Mouse (Mus musculus) gastrocnemius, postnatal 14 days (tissue): ENCODE measurements around the gene Zfp90. TPM values are rescaled to one million over a fixed set of nuclear protein-coding genes. Genes with fewer than 3 reads are reported as not detected.
A peak's percentile ranks its signal among the peaks of the same experiment; 100 is the strongest.
"Not testable (repeated sequence)": the region's sequence is repeated elsewhere in the genome, so short reads cannot be mapped to it uniquely, and the experiment has no call there.

Experiments
- DNase-seq: peaks from one replicate; pipeline ENCODE4 v3.0.0; 2021; ENCODE audit warnings: mixed read lengths
- intact Hi-C: fragments of 180-260 bp; cut with DNase I; formaldehyde crosslinking; loops from one replicate; pipeline ENCODE4 v1.15.1; 2025; ENCODE audit warnings: low total_unique reads
- total RNA-seq, 2 experiments: library from RNA; stranded (reverse); gene quantifications; 2 replicates each; pipeline ENCODE4 v1.2.3; 2021

Gene Zfp90
- total RNA-seq, 2 experiments from 2014 or later, result 2.4 to 2.9 TPM

DNA sequence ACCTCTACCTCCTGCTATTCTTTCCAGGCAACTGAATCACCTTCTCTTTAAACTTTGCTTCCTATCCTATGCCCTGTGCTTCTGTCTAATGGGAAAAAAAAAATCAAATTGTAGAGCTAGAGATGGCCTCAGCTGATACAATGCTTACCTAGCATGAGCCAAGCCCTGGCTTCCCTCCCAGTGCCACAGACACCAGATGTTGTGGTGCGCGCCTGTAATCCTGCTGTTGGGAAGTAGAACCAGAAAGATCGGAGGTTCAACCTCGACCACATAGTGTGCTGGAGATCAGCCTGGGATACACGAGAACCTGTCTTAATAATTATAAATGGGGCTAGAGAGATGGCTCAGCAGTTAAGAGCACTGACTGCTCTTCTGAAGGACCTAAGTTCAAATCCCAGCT, 2.6 kb downstream of the Zfp90 start:
- intact Hi-C loops, result loop anchor here (10.0 kb wide), 1 partner anchor 237 kb away; no protein-coding TSS in a partner anchor
- DNase-seq, result no peak

DNA sequence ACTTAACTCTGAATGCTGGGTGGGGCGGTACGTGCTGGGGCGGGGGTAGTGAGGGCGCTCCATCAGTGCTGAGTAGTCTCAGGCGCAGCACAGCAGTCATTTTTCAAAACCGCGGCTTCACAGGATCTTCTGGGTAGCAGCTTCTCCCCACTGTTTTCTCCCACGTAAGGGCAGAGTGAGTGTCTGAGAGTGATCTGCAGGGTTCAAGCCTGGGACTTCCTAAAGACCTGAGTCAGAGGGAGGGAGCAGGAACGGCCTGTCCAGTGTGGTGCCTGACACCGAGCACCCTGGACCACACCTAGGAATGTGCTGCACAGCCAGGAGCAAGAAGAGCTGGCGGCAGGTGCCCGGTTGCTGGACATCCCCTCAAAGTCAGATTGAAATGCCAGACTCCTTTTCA, 16.0 kb downstream of the Zfp90 start:
- intact Hi-C loops, result no loop called here
- no peak for DNase-seq

DNA sequence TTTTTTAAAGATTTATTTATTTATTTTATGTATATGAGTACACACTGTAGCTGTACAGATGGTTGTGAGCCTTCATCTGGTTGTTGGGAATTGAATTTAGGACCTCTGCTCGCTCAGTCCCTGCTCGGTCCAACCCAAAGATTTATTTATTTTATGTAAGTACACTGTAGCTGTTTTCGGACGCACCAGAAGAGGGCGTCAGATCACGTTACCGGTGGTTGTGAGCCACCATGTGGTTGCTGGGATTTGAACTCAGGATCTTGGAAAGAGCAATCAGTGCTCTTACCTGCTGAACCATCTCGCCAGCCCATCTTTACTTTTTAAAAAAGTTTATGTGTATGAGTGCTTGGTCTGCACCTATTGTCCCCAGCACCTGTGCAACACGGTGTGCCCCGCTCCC, 16.8 kb downstream of the Zfp90 start:
- DNase-seq, result not testable (repeated sequence)

DNA sequence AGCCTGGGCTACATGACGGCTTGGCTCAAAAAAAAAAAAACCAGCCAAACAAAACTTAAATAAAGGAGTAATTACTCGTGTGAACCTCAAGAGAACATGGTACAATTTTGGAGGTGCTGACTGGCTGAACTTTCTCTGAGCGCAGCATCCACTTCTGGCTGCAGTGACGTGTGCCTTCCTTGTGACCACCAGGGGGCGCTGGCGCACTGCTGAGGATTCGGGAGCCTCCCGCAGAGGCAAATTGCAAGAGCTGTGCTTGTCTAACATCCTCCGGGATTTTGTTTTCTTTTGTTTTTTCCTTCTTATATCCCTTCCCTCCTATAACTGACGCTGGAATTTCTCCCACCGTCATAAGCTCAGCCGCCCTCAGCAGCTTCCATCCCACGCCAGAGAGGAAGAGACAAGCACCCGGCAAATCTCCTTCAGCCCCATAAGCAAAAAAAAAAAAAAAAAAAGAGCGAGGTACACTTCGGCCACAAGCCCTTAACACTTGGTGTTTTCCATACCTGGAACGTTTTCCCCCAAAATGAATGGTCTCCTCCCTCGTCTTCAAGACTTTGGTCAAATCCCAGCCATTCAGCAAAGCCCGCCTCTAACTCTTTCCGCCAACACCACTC, 17.9 kb downstream of the Zfp90 start:
- intact Hi-C loops, result loop anchor here (2.0 kb wide), 2 partner anchors 100 to 214 kb away; no protein-coding TSS in a partner anchor
- DNase-seq, result peak; percentile 86

More for the DNA sequence above, 16.8 kb downstream of the Zfp90 start:
- intact Hi-C loops, result loop anchor here (2.0 kb wide), 2 partner anchors 101 to 215 kb away; no protein-coding TSS in a partner anchor

DNA sequence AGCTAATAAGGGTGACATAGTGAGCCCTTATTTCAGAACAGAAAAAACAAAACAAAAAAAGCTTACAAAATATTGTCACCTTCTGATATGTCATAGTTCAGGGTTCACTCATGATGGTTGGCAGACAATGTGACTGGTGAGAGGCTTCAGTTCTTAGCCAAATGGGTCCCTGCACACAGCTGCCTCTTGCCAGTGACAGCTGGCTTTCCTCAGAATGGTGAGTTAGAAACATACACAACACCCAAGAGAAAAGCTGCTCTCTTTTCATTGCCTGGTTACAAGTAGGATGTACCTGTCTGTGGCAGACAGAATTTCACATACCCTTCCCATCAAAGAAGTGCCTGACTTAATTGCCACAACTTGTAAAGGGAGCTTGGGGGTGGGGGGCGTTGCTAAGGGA, 18.5 kb downstream of the Zfp90 start:
- intact Hi-C loops, result loop anchor here (2.0 kb wide), 2 partner anchors 99 to 213 kb away; no protein-coding TSS in a partner anchor
- DNase-seq, result no peak

DNA sequence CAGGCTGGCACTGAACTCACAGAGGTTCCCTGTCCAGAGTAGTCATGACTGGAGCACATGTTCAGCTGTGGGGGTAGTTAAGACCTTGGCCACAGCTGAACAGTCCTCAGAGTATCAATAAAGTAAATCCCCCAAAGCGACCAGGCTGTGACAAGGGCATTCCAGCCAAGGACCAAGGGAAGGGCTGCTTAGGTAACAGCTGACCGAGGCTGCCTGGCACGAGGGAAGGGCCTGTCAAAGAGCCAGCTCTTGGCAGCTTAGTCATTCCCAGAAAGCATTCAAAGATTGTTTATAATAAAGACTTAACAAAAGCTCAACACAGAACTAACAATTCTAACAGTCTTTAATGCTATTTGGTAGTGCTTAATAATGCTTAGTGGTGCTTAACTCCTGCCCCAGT, 22.7 kb downstream of the Zfp90 start:
- intact Hi-C loops, result no loop called here
- no peak for DNase-seq

DNA sequence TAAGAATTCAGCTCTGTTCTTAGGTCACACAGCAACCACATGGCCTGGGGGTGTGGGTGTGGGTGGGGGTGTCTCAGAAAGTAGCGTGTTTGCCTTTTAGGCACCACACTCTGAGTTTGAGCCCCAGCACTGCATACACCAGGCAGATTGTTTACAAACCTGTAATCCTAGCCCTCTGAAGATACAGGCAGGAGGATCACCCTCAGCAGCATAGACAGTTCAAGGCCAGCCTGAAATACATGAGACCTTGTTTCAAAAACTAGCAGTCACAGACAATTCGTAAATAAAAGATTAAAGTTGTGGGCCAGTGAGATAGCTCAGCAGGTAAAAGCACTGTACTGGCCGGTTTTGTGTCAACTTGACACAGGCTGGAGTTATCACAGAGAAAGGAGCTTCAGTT, 25.0 kb downstream of the Zfp90 start:
- intact Hi-C loops, result no loop called here

DNA sequence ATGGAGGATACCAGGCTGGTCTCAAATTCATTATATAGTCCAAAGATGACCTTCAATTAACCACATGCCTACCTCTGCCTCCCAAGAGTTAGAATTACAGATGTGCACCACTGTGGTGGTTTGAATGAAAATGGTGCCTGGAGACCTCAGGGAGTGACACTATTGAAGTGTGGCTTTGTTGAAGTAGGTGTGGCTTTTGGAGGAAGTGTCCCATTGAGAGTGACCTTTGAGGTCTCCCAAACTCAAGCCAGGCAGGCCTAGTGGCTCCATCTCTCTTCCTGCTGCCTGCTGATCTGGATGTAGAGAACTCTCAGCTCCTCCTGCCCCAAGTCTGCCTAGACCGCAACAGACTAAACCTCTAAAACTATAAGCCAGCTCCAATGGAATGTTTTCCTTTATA, 27.6 kb downstream of the Zfp90 start:
- DNase-seq, result no peak
- intact Hi-C loops, result no loop called here

More for the DNA sequence above, 25.0 kb downstream of the Zfp90 start:
- DNase-seq, result no peak

DNA sequence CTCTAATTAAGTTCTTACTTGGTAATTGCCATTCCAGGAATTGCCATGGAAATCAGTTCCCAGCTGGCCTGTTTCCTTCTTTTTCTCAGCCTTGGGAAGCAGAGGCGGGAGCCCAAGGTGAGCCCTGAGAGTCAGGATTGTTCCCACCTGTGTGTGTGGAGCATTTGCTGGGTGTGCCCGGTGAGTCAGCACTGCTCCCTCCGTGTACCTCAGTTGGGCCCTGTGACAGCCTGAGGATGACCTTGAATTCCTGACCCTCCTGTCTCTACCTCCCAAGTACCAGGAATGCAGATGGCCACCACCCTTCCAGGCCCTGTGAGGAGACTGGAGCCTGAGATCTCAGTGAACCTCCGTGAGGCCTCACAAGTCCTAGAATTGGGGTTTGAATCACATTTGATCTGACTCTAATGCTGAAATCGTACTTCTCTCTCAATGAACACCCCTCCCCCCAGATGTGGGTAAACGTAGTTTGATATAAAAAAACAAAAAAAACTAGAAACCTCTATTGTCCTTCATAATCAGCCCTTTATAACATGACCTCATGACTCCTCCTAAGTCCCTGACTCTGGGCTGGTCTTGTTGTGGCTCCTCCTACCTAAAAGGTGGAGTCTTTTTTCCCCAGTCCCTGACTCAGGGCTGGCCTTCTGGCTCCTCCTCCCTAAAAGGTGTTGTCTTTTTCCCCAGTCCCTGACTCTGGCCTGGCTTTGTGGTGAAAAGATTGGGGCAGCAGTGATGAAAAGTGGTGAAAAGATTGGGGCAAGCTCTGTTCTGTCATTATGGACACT, 36.4 kb downstream of the Zfp90 start:
- intact Hi-C loops, result no loop called here
- DNase-seq, result no peak

DNA sequence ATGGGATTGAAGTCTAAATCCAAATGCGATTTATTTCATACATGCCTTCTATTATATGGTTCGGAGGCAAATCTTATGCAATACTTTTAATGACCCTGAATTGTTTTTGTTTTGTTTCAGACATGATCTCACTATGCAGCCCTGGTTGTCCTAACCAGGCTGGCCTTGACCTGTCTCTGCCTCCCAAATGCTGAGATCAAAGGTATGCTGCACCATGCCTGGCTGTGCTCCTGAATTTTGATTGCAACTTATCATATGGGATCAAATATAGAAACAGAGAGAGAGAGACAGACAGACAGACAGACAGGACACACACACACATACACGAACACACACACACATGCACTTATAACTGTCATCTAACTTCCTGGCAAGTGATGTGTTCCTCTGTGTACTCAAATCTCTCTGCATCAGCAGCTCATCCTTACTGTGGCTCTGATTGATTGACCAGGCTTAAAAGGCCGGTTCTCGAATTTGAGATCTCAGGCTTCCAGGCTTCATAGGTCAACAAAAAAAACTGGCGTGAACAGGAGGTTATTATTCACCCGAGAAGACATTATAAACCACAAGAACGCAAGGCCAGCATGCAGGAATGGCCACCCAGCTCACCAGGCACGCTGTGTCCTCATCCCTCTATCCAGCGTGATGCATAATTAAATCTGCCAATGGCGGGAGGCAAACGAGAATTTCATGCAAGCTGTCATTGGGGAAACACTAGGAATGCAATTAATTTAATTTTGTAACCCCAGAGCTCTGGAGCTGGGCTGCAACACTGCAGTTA, 37.8 kb downstream of the Zfp90 start:
- DNase-seq, result no peak
- intact Hi-C loops, result no loop called here

DNA sequence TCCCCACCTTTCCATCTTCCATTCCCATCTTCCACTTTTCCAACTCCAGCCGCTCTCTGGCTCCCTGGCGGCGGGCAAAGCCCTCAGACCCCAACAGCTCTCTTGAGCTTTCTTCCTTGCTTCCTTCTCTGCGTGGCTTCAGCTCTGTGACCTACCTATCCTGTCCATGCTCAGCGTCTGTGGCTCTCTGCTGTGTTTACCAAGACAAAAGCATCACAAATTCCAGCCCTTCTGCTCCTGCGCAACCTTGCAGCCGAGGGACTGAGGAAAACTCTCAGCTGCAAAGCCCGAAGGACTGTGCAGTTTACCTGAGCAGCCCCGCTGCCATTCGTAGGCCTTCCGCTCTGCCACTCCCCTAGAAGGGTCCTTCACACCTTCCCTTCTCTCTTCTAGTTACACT, 38.9 kb downstream of the Zfp90 start:
- DNase-seq, result no peak
- intact Hi-C loops, result no loop called here

DNA sequence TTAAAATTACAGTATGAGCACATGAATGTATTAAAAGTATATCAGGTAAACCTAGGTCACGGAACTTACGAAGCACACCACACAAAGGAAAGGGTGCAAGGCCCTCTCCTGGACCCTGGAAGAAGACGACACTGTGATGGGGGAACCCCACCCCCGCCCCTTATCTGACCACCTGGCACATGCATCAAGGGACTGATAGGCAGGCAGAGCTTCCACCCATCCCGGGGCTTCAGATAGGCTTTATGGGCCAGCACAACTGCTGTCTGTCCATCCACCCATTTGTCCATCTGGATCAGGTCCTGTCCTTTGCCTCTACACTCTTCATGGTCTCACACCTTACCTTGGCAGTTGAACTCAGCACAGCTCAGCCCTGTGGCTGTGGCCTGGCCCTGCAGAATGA, 47.0 kb downstream of the Zfp90 start:
- no peak for DNase-seq
- intact Hi-C loops, result no loop called here

DNA sequence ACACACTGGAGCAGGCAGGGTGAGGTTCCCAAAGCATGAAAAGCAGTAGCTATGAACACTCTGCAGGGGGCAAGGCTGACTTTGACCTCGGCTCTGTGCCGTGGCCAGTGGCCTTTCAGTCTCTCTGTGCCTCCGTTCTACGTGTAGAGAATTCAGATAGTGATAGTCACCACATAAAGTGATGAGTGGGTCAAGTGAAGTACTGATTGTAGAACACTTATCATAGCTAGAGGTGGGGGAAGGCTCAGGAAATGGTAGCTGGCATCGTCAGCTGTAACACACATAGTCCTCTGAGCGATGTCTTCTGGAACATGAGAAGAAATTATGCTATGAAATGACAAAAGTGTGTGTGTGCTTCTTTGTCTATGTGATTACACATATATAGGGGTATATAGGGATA, 48.7 kb downstream of the Zfp90 start:
- intact Hi-C loops, result no loop called here
- DNase-seq, result no peak

DNA sequence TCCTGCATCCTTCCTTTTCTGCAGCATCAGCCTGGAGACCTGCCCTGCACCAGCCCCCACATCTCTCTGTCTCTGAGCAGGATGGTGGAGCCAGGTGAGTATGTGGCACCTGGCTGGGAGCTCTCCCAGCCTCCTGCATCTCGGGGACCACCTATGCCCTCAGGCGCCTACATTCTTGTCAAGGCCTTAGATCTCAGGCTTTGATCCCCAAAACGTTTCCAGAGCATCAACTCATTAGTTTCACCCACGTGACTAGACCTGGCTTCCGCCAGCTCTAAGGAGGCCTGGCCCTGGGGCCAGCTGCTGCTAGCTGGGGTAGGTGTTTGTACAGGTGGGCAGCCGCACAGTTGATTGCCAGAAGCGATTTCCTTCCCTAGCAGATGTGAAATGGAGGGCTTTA, 54.4 kb downstream of the Zfp90 start:
- intact Hi-C loops, result no loop called here
- DNase-seq, result no peak

DNA sequence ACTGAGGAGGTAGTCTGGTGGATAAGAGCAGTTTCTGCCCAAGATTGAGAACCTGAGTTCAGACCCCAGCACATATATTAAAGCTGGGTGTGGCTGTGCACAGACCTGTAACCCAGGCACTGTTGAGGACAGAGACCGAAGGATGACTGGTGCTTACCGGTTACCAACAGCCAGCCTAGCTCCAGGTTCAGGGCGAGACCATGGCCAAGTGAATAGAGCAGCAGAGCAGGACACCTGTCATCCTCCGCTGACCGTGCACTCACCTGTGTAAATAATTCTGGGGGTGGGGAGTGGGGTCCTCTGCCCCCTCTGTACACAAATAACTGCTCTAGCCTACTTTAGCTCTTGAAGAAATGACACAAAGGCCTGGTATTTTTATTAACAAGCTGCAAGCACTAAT, 58.9 kb downstream of the Zfp90 start:
- DNase-seq, result no peak
- intact Hi-C loops, result no loop called here

Other genes starting within 250 kb of the Zfp90 start
- gene Slc7a6, start 246.5 kb upstream of the Zfp90 start, total RNA-seq, result 1 to 10 TPM; 6.1 to 7.0 TPM
- gene Slc7a6os, start 204.4 kb upstream of the Zfp90 start, total RNA-seq, result 10 to 100 TPM in 1 of 2 experiments, 1 to 10 TPM in 1; 8.5 to 10.6 TPM
- 10 to 100 TPM; 21.5 to 23.9 TPM for gene Prmt7, start 204.4 kb upstream of the Zfp90 start, total RNA-seq
- gene Smpd3, start 77.3 kb upstream of the Zfp90 start, total RNA-seq, result 1 to 10 TPM; 1.4 TPM
- gene 6030452D12Rik, start 85.2 kb downstream of the Zfp90 start, total RNA-seq, result not detected
- gene Cdh3, start 95.6 kb downstream of the Zfp90 start, total RNA-seq, result under 1 TPM; 0.16 to 0.29 TPM
- 100 to 1,000 TPM; 107 to 123 TPM for gene Gm10073, start 158.1 kb downstream of the Zfp90 start, total RNA-seq
- gene Cdh1, start 188.0 kb downstream of the Zfp90 start, total RNA-seq, result 1 to 10 TPM in 1 of 2 experiments, under 1 TPM in 1; 0.55 to 1.4 TPM